ENCODE assay signal across 16 mouse cellular contexts in the genomic region with DNA sequence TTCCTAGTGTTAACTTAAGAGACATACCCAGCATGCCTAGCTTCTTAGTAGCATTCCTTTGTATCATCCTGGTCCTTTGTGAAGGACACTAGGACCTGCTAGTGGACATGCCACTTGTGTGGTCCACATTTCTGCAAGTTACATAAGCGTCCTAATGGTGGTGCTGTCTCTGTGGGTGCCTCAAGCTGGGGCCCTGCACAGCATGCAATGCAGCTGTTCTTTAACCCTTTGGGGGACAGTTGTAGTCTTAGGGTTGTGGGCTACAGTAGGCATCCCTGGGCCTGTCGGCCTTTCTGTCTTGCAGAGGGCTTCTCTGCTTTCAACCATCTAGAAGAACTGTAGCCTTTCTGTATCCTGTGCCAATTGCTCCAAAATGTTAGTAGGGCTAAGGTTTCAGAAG. TPM values are rescaled to one million over a fixed set of nuclear protein-coding genes. Genes with fewer than 3 reads are reported as not detected.
A peak's percentile ranks its signal among the peaks of the same experiment; 100 is the strongest.
DNase-seq lines count a peak whose midpoint lies in the region; ATAC-seq lines count a peak whose summit lies in the region.
"Had no signal": no experiment of that assay in that cellular context is flagged by ENCODE, and none has a peak within 500 bp of the region (broad histone marks: within the 10 kb centered on the region; RNA-seq: fewer than 3 reads in every experiment).

No protein-coding gene starts in this region.

- H3K4me2 ChIP-seq in midbrain, embryonic 11.5 days, result no peak overlapping the region
- H3K4me2 ChIP-seq in midbrain, embryonic 13.5 days (replicated peaks), result no peak overlapping the region
- H3K4me2 ChIP-seq in stomach, embryonic 16.5 days (ENCODE audit: low read depth, low read length), result no peak overlapping the region
- no peak overlapping the region for H3K4me2 ChIP-seq in heart, embryonic 12.5 days
- H3K4me2 ChIP-seq: embryonic facial prominence, embryonic 13.5 days; heart, embryonic 15.5 days had no signal

- no peaks in the 10 kb centered on the region for H3K9me3 ChIP-seq in midbrain, embryonic 10.5 days (replicated peaks)
- H3K9me3 ChIP-seq in midbrain, embryonic 11.5 days (ENCODE audit: control insufficient read depth, low read length), result no peaks in the 10 kb centered on the region
- H3K9me3 ChIP-seq in midbrain, embryonic 13.5 days, result no peaks in the 10 kb centered on the region
- no peaks in the 10 kb centered on the region for H3K9me3 ChIP-seq in stomach, embryonic 16.5 days (replicated peaks; ENCODE audit: control insufficient read depth, low read length)
- H3K9me3 ChIP-seq in heart, embryonic 12.5 days (replicated peaks), result no peaks in the 10 kb centered on the region
- H3K9me3 ChIP-seq: embryonic facial prominence, embryonic 13.5 days; heart, embryonic 15.5 days had no signal

- WGBS in midbrain, embryonic 10.5 days, result 64% methylated on average over 2 of the region's 2 CpGs
- 63% methylated on average over 2 of the region's 2 CpGs for WGBS in midbrain, embryonic 11.5 days
- WGBS in midbrain, embryonic 13.5 days, result 58% methylated on average over 2 of the region's 2 CpGs
- 45% methylated on average over 2 of the region's 2 CpGs for WGBS in stomach, embryonic 16.5 days
- 45% methylated on average over 2 of the region's 2 CpGs for WGBS in heart, embryonic 12.5 days

- H3K4me3 ChIP-seq in midbrain, embryonic 10.5 days, result no peak overlapping the region
- H3K4me3 ChIP-seq in midbrain, embryonic 11.5 days (ENCODE audit: low read depth, low read length), result no peak overlapping the region
- H3K4me3 ChIP-seq in midbrain, embryonic 13.5 days (replicated peaks), result no peak overlapping the region
- H3K4me3 ChIP-seq in stomach, embryonic 16.5 days (replicated peaks; ENCODE audit: low read length), result no peak overlapping the region
- no peak overlapping the region for H3K4me3 ChIP-seq in heart, embryonic 12.5 days
- H3K4me3 ChIP-seq: embryonic facial prominence, embryonic 13.5 days; heart, embryonic 15.5 days had no signal

- H3K36me3 ChIP-seq in midbrain, embryonic 10.5 days, result peaks cover 89% of the 10 kb centered on the region
- H3K36me3 ChIP-seq in midbrain, embryonic 11.5 days (ENCODE audit: control insufficient read depth, insufficient read depth, low read length), result peaks cover 9% of the 10 kb centered on the region; the same call in 1 of the 2 replicates
- peaks cover 48% of the 10 kb centered on the region for H3K36me3 ChIP-seq in midbrain, embryonic 13.5 days
- 0 out of 2 replicates have a peak, but pooled peaks cover 3% of the 10 kb centered on the region for H3K36me3 ChIP-seq in stomach, embryonic 16.5 days (ENCODE audit: control insufficient read depth, insufficient read depth, low read length)
- peaks cover 54% of the 10 kb centered on the region for H3K36me3 ChIP-seq in heart, embryonic 12.5 days

- peaks cover 35% of the 10 kb centered on the region for H3K4me1 ChIP-seq in midbrain, embryonic 10.5 days
- peaks cover 16% of the 10 kb centered on the region for H3K4me1 ChIP-seq in midbrain, embryonic 11.5 days (ENCODE audit: control insufficient read depth, insufficient read depth, low read length)
- peaks cover 63% of the 10 kb centered on the region for H3K4me1 ChIP-seq in midbrain, embryonic 13.5 days (replicated peaks)
- peaks cover 19% of the 10 kb centered on the region for H3K4me1 ChIP-seq in stomach, embryonic 16.5 days (ENCODE audit: control insufficient read depth, insufficient read depth, low read length)
- H3K4me1 ChIP-seq in heart, embryonic 12.5 days (replicated peaks), result peaks cover 52% of the 10 kb centered on the region

- H3K9ac ChIP-seq in midbrain, embryonic 11.5 days (ENCODE audit: low read length), result no peak overlapping the region
- H3K9ac ChIP-seq in midbrain, embryonic 13.5 days (replicated peaks), result no peak overlapping the region
- no peak overlapping the region for H3K9ac ChIP-seq in stomach, embryonic 16.5 days (ENCODE audit: low read length)
- H3K9ac ChIP-seq in heart, embryonic 12.5 days, result no peak overlapping the region
- H3K9ac ChIP-seq: embryonic facial prominence, embryonic 13.5 days; forebrain, postnatal 0 days; heart, embryonic 15.5 days had no signal

- H3K27ac ChIP-seq in midbrain, embryonic 10.5 days (replicated peaks), result 0 out of 2 replicates have a peak overlapping the region, but pooled peaks have one; percentile 17
- H3K27ac ChIP-seq in midbrain, embryonic 11.5 days (ENCODE audit: low read depth, low read length), result no peak overlapping the region
- peak overlapping the region; percentile 78 for H3K27ac ChIP-seq in midbrain, embryonic 13.5 days
- H3K27ac ChIP-seq in stomach, embryonic 16.5 days (ENCODE audit: low read length), result peak overlapping the region; percentile 64
- H3K27ac ChIP-seq in heart, embryonic 12.5 days (ENCODE audit: poor library complexity, severe bottlenecking), result no peak overlapping the region
- H3K27ac ChIP-seq: embryonic facial prominence, embryonic 13.5 days had no signal

- no peak for ATAC-seq in midbrain, embryonic 11.5 days (ENCODE audit: low FRiP score)
- no peak for ATAC-seq in midbrain, embryonic 13.5 days
- ATAC-seq in stomach, embryonic 16.5 days (ENCODE audit: insufficient read depth, low FRiP score), result peak; percentile 42
- ATAC-seq in heart, embryonic 12.5 days (ENCODE audit: insufficient number of reproducible peaks, low FRiP score), result no peak

- H3K27me3 ChIP-seq in midbrain, embryonic 10.5 days (ENCODE audit: low read depth, poor library complexity, severe bottlenecking), result no peaks in the 10 kb centered on the region
- H3K27me3 ChIP-seq in midbrain, embryonic 11.5 days (ENCODE audit: control insufficient read depth, insufficient read depth, low read length), result no peaks in the 10 kb centered on the region
- no peaks in the 10 kb centered on the region for H3K27me3 ChIP-seq in midbrain, embryonic 13.5 days
- H3K27me3 ChIP-seq in stomach, embryonic 16.5 days (ENCODE audit: control insufficient read depth, insufficient read depth, low read length), result no peaks in the 10 kb centered on the region
- no peaks in the 10 kb centered on the region for H3K27me3 ChIP-seq in heart, embryonic 12.5 days (replicated peaks)
- H3K27me3 ChIP-seq: embryonic facial prominence, embryonic 13.5 days; heart, embryonic 15.5 days had no signal

- peak; percentile 81 for DNase-seq in heart, adult 11 months
- no peak for DNase-seq in heart, adult 8-10 months (ENCODE audit: low spot score)
- no peak for DNase-seq in midbrain, embryonic 10.5 days (ENCODE audit: low spot score)
- no peak for DNase-seq in midbrain, embryonic 11.5 days (ENCODE audit: low spot score, missing footprints)
- DNase-seq in frontal cortex, postnatal 25 days (ENCODE audit: low spot score in 2 of 2), result no peak
- DNase-seq: adrenal gland, postnatal 14 days; forebrain, postnatal 0 days; gastrocnemius, postnatal 36 days; kidney, adult 11 months; lung, adult 2 months had no signal

RNA-seq across cellular contexts. Expression of a gene that starts 42.5 kb away (rescaled TPM):
- total RNA-seq in heart, adult 8-10 months (2022), result 10 to 100 TPM; 20.0 to 24.4 (median 23.4) TPM
- polyA plus RNA-seq in midbrain, embryonic 10.5 days (2016; fragmentation: Nextera tagmentation; extraction: Ambion mirVana), result 78.2 and 92.5 TPM in 2 replicates
- polyA plus RNA-seq in midbrain, embryonic 11.5 days (2014; fragmentation: Nextera tagmentation; extraction: Ambion mirVana), result 97.1 and 100 TPM in 2 replicates
- 117 and 128 TPM in 2 replicates for polyA plus RNA-seq in midbrain, embryonic 13.5 days (2015; fragmentation: Nextera tagmentation; extraction: Ambion mirVana)
- polyA plus RNA-seq in stomach, embryonic 16.5 days (2015; fragmentation: Nextera tagmentation; extraction: Ambion mirVana), result 45.7 and 49.4 TPM in 2 replicates
- 62.1 and 69.5 TPM in 2 replicates for polyA plus RNA-seq in heart, embryonic 12.5 days (2016; fragmentation: Nextera tagmentation; extraction: Ambion mirVana)

RNA-seq across cellular contexts. Expression of a gene that starts 43.3 kb away (rescaled TPM):
- total RNA-seq in heart, adult 8-10 months (2022), result 10 to 100 TPM; 33.0 to 42.1 (median 39.3) TPM
- polyA plus RNA-seq in midbrain, embryonic 10.5 days (2016; fragmentation: Nextera tagmentation; extraction: Ambion mirVana), result 5.2 and 7.4 TPM in 2 replicates
- 2.7 and 3.1 TPM in 2 replicates for polyA plus RNA-seq in midbrain, embryonic 11.5 days (2014; fragmentation: Nextera tagmentation; extraction: Ambion mirVana)
- 3.9 and 5.5 TPM in 2 replicates for polyA plus RNA-seq in midbrain, embryonic 13.5 days (2015; fragmentation: Nextera tagmentation; extraction: Ambion mirVana)
- 2.5 and 3.3 TPM in 2 replicates for polyA plus RNA-seq in stomach, embryonic 16.5 days (2015; fragmentation: Nextera tagmentation; extraction: Ambion mirVana)
- 9.0 and 9.6 TPM in 2 replicates for polyA plus RNA-seq in heart, embryonic 12.5 days (2016; fragmentation: Nextera tagmentation; extraction: Ambion mirVana)

RNA-seq across cellular contexts. Expression of a gene that starts 54.4 kb away (rescaled TPM):
- 10 to 100 TPM in 2 of 4 experiments, 1 to 10 TPM in 2; 6.9 to 11.2 (median 8.7) TPM for total RNA-seq in heart, adult 8-10 months (2022)
- polyA plus RNA-seq in midbrain, embryonic 10.5 days (2016; fragmentation: Nextera tagmentation; extraction: Ambion mirVana), result 0.37 and 0.48 TPM in 2 replicates
- 0.41 and 0.49 TPM in 2 replicates for polyA plus RNA-seq in midbrain, embryonic 11.5 days (2014; fragmentation: Nextera tagmentation; extraction: Ambion mirVana)
- 0.64 and 0.79 TPM in 2 replicates for polyA plus RNA-seq in midbrain, embryonic 13.5 days (2015; fragmentation: Nextera tagmentation; extraction: Ambion mirVana)
- polyA plus RNA-seq in stomach, embryonic 16.5 days (2015; fragmentation: Nextera tagmentation; extraction: Ambion mirVana), result 8.4 and 9.1 TPM in 2 replicates
- 3.9 and 4.2 TPM in 2 replicates for polyA plus RNA-seq in heart, embryonic 12.5 days (2016; fragmentation: Nextera tagmentation; extraction: Ambion mirVana)
- total RNA-seq: ES-E14 had no signal

Comparison
In these comparisons a context has a peak if more than half of its experiments do, and no peak if none do; other contexts are left out.
1. H3K27ac ChIP-seq: peak in midbrain, embryonic 10.5 days (single experiment), midbrain, embryonic 13.5 days (single experiment) and stomach, embryonic 16.5 days (single experiment); none in midbrain, embryonic 11.5 days (single experiment) and heart, embryonic 12.5 days (single experiment).